Mouse (Mus musculus): ENCODE measurements around the gene Cwc15. TPM values are rescaled to one million over a fixed set of nuclear protein-coding genes. Genes with fewer than 3 reads are reported as not detected.

Gene Cwc15
- 210 TPM for polyA plus RNA-seq (2017; shearing (Covaris generic))

DNA sequence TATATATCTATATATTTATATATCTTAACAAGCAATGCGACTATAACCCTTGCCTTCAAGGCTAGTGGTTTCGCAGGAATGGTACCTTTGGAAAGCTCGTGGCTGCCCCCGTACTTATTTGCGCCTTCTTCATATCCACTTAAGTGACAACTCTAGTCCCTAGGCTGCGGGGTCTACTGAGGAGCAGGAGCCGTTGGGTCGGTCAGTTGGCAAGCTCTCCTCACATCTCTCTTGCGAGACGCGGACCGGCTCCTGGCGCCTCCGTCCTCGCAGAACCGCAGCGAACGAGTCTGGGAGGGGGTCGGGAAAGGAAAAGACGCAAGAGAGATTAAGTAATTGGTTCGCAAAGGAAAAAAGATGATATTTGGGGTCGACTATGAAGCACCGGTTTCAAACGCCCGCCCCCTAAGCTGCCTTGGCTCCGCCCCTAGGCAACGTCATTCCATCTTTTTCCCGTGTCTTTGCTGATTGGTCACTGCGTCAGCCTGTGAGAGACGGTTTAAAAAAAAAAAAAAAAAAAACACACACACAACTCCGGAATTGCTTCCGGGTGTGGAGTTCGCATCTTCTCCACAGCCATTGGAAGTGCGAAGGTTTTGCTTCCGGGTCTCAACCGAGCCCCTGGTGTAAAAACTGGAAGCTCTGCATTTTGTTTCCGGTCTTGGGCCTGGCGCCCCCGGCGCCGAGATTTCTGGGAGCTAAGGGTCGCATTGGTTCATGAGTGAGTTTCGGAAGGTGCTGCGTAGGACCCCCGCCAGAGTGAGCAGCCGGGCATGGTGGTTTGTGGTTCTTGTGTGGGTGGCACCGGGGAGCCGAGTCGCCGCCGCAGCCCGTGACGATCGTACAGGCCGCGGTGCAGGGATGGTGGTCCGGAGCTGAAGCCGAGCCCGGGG is at the start of gene Cwc15, which contains the start of gene Kdm4d:
Cwc15 (plus strand) TSS at position 595 of the 893 bp plus-strand sequence.
Kdm4d (minus strand) TSS at position 460 of the 893 bp plus-strand sequence.

Other genes starting within 250 kb of the Cwc15 start
- 9.2 TPM for gene Sesn3, start 225.6 kb upstream of the Cwc15 start, polyA plus RNA-seq (2017; shearing (Covaris generic))
- 13.8 TPM for gene Endod1, start 119.1 kb upstream of the Cwc15 start, polyA plus RNA-seq (2017; shearing (Covaris generic))
- gene Kdm4d, start 135 bp upstream of the Cwc15 start, polyA plus RNA-seq (2017; shearing (Covaris generic)): 1.1 TPM
- not detected for gene Amotl1, start 144.4 kb downstream of the Cwc15 start, polyA plus RNA-seq (2017; shearing (Covaris generic))
- 0.22 TPM for gene Piwil4, start 240.1 kb downstream of the Cwc15 start, polyA plus RNA-seq (2017; shearing (Covaris generic))